Mouse (Mus musculus) bone marrow macrophage, adult 2 months (primary cell): Measurements from ENCODE around the gene Ifnlr1.

Experiments used
- CTCF ChIP-seq: IDR thresholded peaks from 2 replicates; pipeline ENCODE4 v1.5.1; 2012; ENCODE audit warnings: low read depth, mild to moderate bottlenecking, low read length, moderate library complexity
- POLR2A ChIP-seq: IDR thresholded peaks from 2 replicates; pipeline ENCODE4 v1.6.1; 2012; ENCODE audit warnings: mild to moderate bottlenecking, low read depth, low read length, borderline replicate concordance

GRCm38 (mm10) chr4:135690241-135690640 lies 4.2 kb downstream of the Ifnlr1 start:
- no peak for TF ChIP-seq POLR2A
- no peak for TF ChIP-seq CTCF
